Mouse (Mus musculus) layer of hippocampus, adult 2 months (tissue): ENCODE measurements around the gene Dgka. TPM values are rescaled to one million over a fixed set of nuclear protein-coding genes. Genes with fewer than 3 reads are reported as not detected.
A peak's percentile ranks its signal among the peaks of the same experiment; 100 is the strongest.
"Not testable (repeated sequence)": the region's sequence is repeated elsewhere in the genome, so short reads cannot be mapped to it uniquely, and the experiment has no call there.

Source experiments
- DNase-seq, 2 experiments: peaks; one replicate each; pipeline ENCODE4 v3.0.0; 2022; ENCODE audit warnings: low spot score in 2 of 2
- H3K27ac ChIP-seq: fragments of 200-600 bp; 2 replicates; pipeline ENCODE4 v1.8.1; 2022
- H3K4me3 ChIP-seq: fragments of 200-600 bp; 2 replicates; pipeline ENCODE4 v1.8.1; 2022; ENCODE audit warnings: mild to moderate bottlenecking
- CTCF ChIP-seq: fragments of 200-600 bp; conservative IDR thresholded peaks from 2 replicates; pipeline ENCODE4 v1.8.1; 2022; ENCODE audit warnings: antibody characterized with exemption, mild to moderate bottlenecking, moderate library complexity
- total RNA-seq, 2 experiments: library from RNA; stranded (reverse); gene quantifications; 2 replicates each; pipeline ENCODE4 v1.2.3; 2021

Gene Dgka
- total RNA-seq, 2 experiments from 2014 or later = 11.4 to 11.5 TPM

DNA sequence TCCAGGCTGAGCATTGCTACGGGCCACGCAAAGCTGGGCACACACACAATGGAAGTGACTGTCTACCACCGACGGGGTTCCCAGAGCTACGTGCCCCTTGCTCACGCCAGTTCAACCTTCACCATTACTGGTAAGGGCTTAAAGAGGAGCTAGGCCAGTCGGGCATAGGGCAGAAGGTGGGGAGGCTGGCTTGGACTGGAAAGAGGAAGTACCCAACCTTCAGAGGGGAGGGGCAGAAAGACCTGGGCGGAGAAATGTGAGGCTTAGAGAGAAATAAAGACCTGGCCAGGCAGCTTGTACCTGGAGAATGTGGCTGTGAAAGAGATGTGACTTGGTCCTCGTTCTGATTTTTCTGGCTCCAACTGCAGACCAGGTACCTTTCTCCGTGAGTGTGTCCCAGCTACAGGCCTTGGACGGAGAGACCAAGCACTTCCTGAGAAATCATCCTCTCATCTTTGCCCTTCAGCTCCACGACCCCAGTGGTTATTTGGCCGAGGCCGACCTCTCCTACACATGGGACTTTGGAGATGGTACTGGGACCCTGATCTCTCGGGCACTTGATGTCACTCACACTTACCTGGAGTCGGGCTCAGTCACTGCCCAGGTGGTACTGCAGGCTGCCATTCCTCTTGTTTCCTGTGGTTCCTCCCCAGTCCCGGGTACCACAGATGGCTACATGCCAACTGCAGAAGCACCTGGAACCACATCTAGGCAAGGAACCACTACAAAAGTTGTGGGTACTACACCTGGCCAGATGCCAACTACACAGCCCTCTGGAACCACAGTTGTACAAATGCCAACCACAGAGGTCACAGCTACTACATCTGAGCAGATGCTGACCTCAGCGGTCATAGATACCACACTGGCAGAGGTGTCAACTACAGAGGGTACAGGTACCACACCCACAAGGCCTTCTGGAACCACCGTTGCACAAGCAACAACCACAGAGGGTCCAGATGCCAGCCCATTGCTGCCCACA, 28.8 kb downstream of the Dgka start:
- no peak overlapping the region for H3K27ac ChIP-seq
- no peak for DNase-seq
- no peak for TF ChIP-seq CTCF
- H3K4me3 ChIP-seq = no peak overlapping the region

DNA sequence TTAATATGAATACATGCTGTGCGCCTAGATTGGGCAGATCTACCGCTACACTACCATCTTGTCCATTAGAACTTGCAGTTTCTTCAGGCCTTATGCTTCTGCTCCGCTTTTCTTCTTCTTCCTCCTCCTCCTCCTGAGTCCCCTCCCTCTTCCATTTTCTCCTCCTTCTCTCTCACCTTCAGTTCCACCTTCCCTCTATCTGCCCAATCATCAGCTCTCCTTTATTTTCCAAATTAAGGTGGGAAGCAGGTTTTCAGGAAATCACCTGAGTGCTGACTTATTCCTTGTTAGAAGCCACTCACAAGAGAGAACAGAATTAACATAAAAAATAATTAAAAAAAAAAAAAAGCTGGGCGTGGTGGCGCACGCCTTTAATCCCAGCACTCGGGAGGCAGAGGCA, 33.3 kb downstream of the Dgka start:
- DNase-seq, H3K27ac ChIP-seq, H3K4me3 ChIP-seq: not testable (repeated sequence)

DNA sequence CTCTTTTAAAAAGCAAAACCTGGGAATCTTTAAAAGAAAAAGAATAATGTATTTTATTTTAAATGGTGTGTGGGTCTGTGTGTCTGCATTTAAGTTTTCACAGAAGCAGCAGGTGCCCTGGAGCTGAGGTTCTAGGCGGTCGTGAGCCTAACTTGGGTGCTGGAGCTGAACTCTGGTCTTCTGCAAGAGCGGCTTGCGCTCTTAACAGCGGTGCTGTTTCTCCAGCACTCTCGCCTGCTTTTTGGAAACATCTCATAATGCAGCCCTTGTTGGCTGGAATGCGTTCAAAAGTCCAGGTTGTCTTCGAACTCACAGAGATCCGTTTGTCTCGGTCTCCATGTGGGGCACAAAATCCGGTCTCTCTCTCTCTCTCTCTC, 39.4 kb downstream of the Dgka start:
- no peak for DNase-seq
- Histone ChIP-seq H3K27ac (peak overlapping the region; percentile 76), H3K4me3 (peak overlapping the region; percentile 86)
- no peak for TF ChIP-seq CTCF

DNA sequence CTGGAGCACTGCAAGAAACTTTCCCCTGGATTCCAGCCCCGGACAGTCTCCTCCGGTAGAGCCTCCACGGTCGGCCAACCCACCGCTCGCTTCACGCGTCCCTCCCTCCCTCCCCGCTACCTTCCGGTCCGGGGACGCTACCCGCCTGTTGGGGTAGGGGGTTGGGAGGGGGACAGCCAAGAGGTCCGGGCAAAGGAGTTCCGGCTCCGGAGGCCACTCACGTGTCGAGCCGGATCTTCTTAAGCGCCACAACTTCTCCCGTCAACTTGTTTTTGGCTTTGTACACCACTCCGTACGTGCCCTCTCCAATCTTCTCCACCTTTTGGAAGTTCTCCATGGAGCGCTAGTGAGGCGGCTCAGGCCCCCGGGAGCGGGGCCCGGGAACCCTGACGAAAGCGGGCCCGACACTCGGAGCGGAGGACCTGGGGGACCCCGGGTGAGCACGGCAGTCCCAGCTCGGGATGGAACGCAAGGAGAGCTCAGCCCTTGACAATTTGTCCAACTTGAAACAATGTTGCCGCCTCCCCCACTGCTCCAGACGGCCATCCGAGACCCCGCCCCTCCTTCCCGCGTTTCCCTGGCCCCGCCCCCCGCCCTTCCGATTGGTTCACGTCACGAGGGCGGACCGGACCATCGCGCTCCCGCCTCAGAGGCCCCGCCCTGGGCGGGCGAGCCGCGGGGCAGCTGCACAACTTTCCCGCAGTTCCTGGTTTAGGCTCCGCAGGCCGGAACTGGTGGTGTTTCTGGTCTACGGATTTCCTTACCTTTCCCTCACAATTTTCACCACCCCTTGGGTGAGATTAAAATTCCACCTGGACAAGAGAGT, 40.0 kb downstream of the Dgka start, which contains the start of gene Cdk2:
TSS of gene Cdk2 (minus strand) at position 541 of the 826 bp plus-strand sequence.
- peak within 1 kb of the TSS; percentile 86 for H3K4me3 ChIP-seq
- peak; percentile 83 to 84 for DNase-seq
- H3K27ac ChIP-seq = peak within 1 kb of the TSS; percentile 79
- TF ChIP-seq CTCF = no peak

DNA sequence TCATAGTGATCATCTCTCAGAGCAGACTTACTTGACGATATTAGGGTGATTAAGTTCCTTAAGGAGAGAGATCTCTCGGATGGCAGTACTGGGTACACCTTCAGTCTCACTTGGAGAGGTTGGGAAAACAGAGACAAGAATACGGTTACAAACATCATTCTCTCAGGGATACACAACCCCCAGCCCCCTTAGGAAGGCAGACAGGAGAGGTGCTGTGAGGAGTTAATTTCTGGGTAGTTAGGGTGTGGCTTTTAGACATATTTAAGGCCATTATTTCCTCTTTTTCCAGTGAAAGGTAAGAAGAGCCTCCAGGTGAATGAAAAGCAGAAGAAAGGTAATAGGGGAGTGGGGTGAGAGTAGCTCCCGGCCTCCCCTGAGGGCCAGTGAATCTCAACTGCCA, 40.8 kb downstream of the Dgka start, which contains the start of gene Pmel:
TSS of gene Pmel (plus strand) at position 301 of the 400 bp plus-strand sequence.
- no peak for TF ChIP-seq CTCF
- DNase-seq = no peak
- peak within 1 kb of the TSS; percentile 79 for H3K27ac ChIP-seq
- peak within 1 kb of the TSS; percentile 86 for H3K4me3 ChIP-seq

DNA sequence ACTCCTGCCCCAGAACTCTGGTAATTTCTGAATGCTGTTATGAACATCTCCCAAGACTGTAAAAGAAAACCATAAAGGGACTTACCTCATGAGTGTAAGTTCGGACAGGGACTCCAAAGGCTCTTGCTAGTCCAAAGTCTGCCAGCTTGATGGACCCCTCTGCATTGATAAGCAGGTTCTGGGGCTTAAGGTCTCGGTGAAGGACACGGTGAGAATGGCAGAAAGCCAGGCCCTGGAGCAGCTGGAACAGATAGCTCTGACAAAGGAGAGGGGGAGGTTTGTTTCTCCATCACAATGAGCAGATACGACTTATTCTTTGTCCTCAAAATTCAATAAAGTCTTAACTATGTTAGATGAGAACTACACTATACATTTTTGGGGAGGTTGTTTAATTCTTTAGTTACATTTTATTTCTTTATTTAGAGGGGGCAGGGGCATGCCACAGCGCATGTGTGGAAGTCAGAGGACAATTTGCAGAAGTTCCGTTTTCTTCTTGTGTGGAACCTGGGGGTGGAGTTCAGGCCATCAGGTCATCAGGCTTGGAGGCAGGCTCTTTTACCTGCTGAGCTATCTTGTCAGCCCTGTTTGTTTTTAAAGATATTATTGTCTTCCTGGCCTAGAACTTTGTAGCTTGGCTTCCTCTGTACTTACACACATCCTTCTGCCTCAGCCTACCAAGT, 42.2 kb downstream of the Dgka start:
- DNase-seq = no peak
- Histone ChIP-seq H3K27ac (no peak overlapping the region), H3K4me3 (no peak overlapping the region)
- TF ChIP-seq CTCF = no peak

DNA sequence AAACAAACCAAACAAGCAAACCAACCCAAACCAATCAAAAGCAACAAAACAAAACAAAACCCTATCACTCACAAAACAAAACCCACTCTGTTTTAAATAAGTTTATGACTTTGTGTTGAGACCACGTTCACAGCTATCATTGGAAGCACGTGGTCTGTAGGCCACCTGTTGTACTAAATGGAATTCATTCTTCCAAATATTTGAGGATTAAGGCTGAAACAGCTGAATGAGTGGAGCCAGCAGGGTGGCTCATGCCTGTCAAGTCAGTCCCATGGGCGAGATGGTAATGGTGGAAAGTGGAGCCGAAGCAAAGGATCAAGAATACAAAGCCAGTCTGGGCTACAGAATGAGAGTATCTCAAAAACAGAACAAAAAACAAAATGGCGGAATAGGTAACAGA, 43.9 kb downstream of the Dgka start:
- no peak for DNase-seq

DNA sequence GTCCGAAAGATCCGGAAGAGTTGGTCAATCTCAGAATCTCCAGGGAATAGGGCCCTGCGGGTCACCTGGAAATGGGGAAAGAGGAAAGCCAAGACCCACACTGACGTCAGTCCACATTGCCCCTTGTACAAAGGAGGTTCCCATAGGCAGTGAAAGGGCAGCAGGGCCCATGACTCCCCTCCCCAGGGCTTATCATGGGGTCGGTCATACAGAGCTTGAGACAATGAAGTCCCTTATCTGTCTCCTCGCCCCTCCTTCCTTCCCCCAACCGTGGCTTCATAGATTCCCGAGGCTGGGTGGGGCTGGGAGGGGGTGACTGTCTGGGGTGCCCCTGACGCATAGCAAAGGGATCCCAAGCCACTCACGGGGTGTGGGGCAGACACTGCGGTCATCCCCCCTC, 45.0 kb downstream of the Dgka start:
- DNase-seq = no peak
- Histone ChIP-seq H3K27ac (no peak overlapping the region), H3K4me3 (no peak overlapping the region)
- no peak for TF ChIP-seq CTCF

More for the DNA sequence above, 43.9 kb downstream of the Dgka start:
- no peak overlapping the region for H3K27ac ChIP-seq
- no peak overlapping the region for H3K4me3 ChIP-seq
- no peak for TF ChIP-seq CTCF

DNA sequence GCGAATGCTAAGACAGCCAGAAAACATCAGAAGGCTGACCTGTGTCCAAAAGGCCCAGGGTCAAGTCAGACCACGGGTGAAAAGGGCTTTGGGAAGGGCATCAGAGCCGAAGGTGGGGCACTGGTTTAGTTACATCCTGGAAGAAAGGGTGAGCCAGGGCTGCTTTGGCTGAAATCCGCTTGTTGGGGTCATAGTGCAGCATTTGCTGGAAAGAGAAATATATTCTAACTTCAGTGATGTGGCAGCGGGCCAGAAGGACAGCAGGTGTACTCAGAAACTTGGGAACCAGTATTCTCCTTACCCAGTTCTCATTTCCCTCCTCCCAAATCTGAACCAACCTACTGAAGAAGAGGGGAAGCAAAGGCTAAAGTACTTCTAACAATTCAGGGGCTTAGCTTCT, 45.6 kb downstream of the Dgka start:
- Histone ChIP-seq H3K4me3 (no peak overlapping the region), H3K27ac (no peak overlapping the region; the same call in 1 of the 2 replicates)
- no peak for TF ChIP-seq CTCF
- no peak for DNase-seq

DNA sequence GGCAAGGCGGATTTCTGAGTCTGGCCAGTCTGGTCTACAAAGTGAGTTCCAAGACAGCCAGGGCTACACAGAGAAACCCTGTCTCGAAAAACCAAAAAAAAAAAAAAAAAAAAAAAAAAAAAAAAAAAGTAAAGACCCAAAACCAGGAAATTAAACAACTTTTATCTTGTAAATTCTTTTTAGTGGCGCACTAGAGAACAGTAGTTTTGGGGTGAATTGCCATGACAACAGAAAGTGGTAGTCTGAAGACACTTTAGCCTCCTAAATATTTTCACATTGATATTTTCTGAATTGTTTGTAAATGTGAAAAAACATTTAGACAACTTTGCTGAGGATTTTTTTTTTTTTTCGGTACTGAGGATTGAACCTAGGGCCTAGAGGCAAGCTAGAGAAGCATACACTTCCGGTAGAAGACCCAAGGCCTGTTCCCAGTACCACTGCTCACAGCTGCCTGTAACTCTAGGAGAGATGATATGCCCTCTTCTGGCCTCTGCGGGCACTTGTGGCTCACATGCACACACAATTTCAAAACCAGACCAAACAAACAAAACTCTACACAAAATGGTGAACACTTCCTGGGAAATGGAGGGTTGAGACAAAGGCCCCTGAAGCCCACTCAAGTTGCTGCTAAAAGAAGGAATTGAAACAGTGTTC, 47.5 kb downstream of the Dgka start:
- peak; percentile 26; the same call in 1 of the 2 replicates for TF ChIP-seq CTCF
- Histone ChIP-seq H3K4me3 (peak overlapping the region; percentile 49), H3K27ac (peak overlapping the region; percentile 93)
- DNase-seq = no peak

DNA sequence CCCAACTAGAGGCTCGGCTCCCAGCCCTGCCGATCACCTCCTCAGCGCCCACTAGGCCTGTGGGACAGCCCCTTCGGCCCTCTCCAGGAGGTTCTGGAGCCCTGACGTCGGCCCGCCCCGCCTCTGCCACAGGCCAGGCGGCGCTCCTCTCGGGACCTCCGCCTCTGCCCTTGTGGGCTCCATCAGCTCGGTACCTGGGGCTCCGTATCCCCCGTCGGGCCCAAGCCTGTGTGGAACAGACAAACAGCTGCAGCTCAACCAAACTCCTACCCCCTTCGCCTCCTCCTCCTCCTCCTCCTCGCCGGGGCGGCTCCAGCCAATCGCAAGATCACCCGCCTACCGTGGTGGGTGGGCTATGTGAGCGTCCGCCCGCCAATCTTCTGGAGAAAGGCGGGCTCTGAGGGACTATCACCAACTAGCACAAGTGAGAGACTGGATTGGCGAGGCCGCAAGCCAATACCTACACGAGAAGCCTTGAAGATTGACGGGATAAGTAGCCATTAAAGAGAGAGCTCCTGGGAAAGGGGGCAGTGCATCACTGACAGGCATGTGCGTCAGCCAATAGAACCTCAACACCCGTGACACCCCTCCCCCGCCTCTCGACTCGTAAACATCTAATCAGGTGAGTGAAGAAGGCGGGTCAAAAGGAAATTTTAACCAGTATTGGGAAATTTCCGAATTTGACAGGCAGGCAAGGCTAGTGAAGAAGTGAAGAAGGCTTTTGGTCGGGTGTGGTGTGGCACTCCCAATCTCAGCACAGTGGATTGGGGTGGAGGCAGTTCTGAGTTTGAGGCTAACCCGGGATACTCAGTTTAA, 48.5 kb downstream of the Dgka start, which contains the start of gene Rab5b:
TSS of gene Rab5b (minus strand) at position 273 of the 816 bp plus-strand sequence.
- H3K27ac ChIP-seq = peak within 1 kb of the TSS; percentile 98
- H3K4me3 ChIP-seq = peak within 1 kb of the TSS; percentile 90
- DNase-seq = peak; percentile 98 to 100
- peak; percentile 13; the same call in 1 of the 2 replicates for TF ChIP-seq CTCF
